Mouse (Mus musculus) 3134 (cell line): ENCODE data around the gene Mapk12.

Source experiments
- DNase-seq: peaks from one replicate; pipeline ENCODE4 v3.0.0-alpha.2; 2011; ENCODE audit warnings: low spot score; ENCODE audit not compliant: insufficient read length; ENCODE audit errors: extremely low read depth

Mapk12 gene

DNA sequence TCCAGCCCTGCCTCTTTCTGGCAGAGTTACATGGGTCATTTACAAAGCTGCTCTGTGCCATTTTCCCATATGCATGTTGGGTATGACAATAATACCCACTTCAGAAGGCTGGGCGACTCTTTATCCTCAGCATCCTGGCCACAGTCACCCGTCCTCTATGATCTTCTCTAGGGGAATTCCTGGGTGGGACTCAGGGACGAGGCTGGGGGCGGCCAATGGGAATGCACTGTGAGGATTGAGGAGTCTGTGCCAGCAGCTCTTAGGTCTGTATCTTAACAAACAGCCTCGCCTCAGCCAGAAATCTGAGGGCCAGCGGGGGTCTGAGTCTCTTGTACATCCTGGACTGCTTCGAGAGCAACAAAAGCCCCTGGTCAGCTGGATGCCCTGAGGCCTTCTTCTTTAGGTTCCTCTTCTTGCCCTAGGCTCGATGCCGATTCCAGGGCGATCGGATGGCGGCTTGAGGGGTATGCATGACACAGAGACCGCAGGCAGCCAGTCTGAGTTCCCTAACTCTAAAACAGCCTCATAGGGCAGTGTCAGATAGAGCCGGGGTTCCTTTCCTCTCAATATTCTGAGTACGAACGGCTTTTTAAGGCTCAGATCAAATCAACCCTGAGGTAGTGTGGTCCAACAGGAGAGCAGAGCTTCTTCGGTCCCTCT, 31.9 kb upstream of the Mapk12 start:
- no peak for DNase-seq

GRCm38 (mm10) chr15:89171526-89172051, 31.1 kb upstream of the Mapk12 start:
- no peak for DNase-seq

- no peak for DNase-seq
These were observed 29.6 kb upstream of the Mapk12 start for GRCm38 (mm10) chr15:89170102-89170501.

- DNase-seq: peak; percentile 91
These were observed 28.9 kb upstream of the Mapk12 start for GRCm38 (mm10) chr15:89169431-89169830.

GRCm38 (mm10) chr15:89168922-89169321, 28.4 kb upstream of the Mapk12 start:
- no peak for DNase-seq

DNA sequence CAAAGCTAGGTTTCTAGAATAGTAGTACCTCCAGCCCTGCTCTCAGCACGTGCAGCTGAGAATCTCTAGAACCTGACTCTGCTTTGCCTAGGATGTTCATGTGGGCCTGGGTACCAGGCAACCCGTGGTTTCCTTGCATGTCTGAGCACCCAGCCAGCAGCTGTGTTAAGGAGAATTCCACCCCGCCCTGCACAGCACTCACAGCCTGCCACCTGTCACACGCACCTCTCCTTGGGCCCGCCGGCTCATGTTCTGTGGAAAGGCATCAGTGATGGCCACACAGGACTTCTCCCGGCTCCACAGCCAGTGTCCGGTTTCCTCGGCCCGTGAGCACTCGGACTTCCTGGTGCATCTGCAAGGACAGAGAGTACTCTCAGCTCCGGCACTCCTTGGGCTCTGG, 25.0 kb upstream of the Mapk12 start:
- DNase-seq: no peak

- DNase-seq: no peak
These were observed 20.9 kb upstream of the Mapk12 start for GRCm38 (mm10) chr15:89161397-89161796.

DNA sequence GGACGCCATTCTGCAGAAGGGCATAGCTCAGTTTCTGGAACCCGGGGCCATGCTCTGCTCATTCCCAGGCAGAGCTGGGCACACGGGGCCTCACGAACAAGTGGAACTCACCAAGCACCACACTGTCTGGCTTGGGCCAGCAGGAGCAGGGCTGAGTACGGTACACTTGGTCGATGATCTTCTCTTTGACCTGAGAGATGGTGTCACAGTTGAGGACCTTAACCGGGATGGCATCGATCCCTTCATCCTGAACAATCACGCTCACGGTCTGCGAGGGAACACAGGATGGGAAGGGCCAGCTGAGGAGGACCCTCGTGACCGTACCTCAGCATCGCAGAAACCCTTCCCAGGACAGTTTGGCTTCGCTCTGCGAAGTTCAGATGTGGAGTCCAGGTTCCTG, 18.0 kb upstream of the Mapk12 start:
- no peak for DNase-seq

- peak; percentile 55 for DNase-seq
These were observed 17.5 kb upstream of the Mapk12 start for GRCm38 (mm10) chr15:89157954-89158353.

GRCm38 (mm10) chr15:89152312-89152711, 11.8 kb upstream of the Mapk12 start:
- no peak for DNase-seq

- no peak for DNase-seq
These were observed 9.5 kb upstream of the Mapk12 start for GRCm38 (mm10) chr15:89150041-89150390.

- DNase-seq: peak; percentile 50
These were observed 9.0 kb upstream of the Mapk12 start, which contains the start of gene Mapk11 for GRCm38 (mm10) chr15:89149271-89150040. TSS of gene Mapk11 (minus strand) at chr15:89149628.

DNA sequence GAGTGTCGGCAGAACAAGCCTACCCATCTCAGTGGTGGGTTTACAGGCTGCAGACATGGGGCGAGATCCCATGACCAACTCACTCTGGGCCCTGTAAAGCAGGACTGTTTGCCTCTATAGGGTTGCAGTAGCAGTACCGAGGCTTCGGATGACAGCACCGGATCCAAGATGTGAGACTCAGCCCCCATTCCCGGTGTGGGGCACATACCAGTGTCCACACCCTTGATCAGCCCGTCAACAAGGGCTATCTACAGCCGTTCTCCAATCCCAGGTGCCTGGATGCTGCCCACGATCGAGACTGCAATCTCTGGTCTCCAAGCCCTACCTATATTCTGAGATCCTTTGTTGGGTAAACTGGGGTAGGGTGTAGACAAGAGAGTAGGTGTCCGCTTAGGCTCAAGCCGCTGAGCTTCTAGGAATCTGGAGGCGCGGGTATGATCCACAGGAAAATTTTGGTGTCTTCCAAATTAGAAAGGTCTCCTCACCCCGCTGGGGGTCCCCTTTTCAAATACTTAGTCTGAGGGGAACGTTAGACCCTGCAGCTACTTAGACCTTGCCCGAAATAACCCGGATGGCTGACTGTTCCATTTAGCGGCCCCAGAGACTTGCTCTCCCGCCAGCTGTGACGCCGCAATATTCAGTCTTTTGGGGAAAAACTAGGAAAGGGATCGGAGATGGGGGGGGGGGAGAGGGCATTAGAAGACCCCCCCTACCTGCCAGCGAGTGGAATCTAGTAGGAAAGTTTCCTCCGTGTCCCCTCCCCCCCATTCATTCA, 8.2 kb upstream of the Mapk12 start:
- DNase-seq: no peak

GRCm38 (mm10) chr15:89147895-89148294, 7.4 kb upstream of the Mapk12 start:
- no peak for DNase-seq

- DNase-seq: no peak
These were observed 7.0 kb upstream of the Mapk12 start for GRCm38 (mm10) chr15:89147456-89147855.

DNA sequence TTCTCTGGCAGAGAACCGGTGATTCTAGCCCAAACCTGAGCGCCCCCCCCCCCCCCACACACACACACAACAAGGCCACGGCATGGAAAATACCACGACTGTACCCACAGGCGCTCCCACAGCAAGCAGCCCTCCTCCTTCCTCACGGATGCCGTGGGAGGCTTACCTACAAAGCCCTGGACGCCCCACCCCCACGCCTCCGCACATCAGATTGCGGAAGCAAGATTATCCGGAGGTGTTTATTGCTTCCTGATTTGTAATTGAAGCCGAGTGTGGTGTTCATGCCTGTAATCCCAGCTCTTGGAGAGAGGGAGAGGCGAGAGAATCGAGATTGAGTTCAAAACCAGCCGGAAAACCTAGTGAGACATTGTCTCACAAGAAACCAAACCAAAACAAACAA, 6.5 kb upstream of the Mapk12 start:
- no peak for DNase-seq

DNA sequence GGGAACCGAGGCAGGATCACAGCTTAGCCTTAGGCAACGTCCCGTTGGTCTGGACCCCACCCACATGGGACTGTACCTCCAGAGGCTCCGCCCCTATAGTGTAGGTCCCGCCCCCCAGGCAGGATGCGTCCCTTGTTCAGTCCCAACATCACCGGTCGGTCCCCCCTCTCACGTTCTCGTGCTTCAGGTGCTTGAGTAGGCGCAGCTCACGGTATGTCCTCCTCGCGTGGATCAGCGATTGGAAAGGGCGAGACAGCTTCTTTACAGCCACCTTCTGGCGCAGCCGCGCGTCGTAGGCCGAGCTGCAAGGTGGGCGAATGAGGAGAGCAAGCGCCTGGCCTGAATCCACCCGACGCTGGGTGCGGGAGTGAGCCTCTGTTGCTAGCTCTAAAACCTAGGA, 6.0 kb upstream of the Mapk12 start:
- DNase-seq: no peak

DNA sequence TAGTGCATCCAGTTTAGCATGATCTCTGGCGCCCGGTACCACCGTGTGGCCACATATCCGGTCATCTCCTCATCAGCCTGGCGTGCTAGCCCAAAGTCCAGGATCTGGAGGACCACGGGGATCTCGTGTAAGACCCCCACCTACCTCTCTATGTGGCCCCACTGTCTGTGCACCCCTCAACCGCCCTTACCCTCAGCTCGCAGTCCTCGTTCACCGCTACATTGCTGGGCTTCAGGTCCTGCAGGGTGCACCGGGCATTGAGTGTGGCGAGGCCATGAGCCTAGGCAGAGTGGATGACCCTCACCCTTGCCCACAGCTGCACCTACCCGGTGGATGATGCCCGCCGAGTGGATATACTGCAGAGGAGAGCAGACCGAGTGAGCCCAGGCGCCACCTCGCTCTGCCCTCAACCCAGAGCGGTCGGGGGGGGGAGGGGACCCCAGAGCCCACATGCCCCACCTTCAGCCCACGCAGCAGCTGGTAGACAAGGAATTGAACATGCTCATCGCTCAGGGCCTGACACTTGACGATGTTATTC, 5.4 kb upstream of the Mapk12 start:
- DNase-seq: no peak

- DNase-seq: no peak
These were observed 4.5 kb upstream of the Mapk12 start for GRCm38 (mm10) chr15:89144965-89145364.

- no peak for DNase-seq
These were observed 2.6 kb upstream of the Mapk12 start for GRCm38 (mm10) chr15:89143134-89143533.

DNA sequence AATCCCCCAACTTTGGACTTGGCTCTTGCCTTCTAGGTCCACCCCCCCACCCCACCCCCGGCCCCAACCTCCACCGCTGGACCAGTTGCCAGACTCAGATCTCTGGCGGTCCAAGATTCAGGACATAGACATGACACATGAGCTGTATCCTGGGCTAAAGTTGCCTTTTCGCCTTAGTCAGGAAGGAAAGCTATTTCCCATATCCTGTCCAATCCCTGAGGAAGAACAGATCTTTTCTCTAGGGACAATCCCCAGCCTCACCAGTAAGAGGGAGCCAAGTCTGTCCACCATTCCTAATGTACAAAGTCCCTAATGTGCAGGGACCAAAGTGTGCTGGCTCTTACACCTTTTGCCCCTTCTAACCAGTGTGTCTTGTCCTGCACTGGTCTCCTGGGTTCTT, 1.4 kb upstream of the Mapk12 start:
- DNase-seq: no peak
